Mouse (Mus musculus): ENCODE results near the gene Dagla. TPM values are rescaled to one million over a fixed set of nuclear protein-coding genes. Genes with fewer than 3 reads are reported as not detected.

Gene Dagla
- polyA plus RNA-seq, 1 experiment from 2014 or later, result 3.4 TPM

DNA sequence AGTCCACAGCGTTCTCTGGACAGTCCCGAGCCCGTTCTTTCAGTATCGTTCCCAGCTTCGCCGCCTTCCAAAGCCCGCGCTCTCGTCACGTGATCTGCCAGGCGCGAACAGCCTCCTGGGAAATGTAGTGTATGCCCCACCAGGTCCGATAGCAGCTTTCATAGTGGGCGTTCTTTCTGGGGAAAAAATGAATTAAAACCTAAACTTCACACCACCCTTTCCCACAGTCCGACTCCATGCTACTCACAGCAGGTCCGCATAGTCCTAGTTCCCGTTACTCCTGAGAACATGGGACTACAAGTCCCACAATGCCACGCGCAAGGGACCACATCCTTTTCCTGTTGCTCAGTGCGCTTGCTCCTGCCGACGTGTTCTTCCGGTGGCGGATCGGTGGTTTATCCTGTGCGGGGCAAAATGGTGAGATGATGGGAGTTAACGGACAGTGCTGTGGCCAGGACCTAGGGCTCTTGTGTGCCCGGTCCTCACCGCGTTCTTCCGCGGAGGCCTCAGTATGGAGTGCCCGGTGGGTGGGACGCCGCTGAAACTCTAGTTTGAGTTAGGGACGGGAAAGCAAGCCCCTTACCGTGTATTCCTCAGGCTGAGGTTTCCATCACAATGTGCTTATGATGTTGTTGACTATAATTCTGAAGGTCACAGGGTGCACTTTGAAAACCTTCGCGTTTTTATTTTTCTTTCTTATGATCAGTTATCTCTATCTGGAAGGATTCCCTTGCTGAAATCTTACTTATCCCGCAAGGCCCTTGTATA is 100.6 kb downstream of the Dagla start, which contains the start of the genes Tmem258 and Fen1:
Tmem258 (plus strand) TSS at position 167 of the 768 bp plus-strand sequence.
Fen1 (minus strand) TSS at position 322 of the 768 bp plus-strand sequence.
- under 1% methylated on average over 40 of the region's 40 CpGs for WGBS
- Histone ChIP-seq H3K4me2 (peak within 1 kb of the TSS; percentile 91), H3K9ac (peak within 1 kb of the TSS; percentile 83), H3K27me3 (ENCODE audit: insufficient read depth, low read length) (no peaks in the 10 kb centered on the region), H3K4me1 (ENCODE audit: insufficient read depth) (no peaks in the 10 kb centered on the region), H3K27ac (ENCODE audit: low read depth) (peak within 1 kb of the TSS; percentile 88), H3K36me3 (ENCODE audit: insufficient read depth) (peaks cover 59% of the 10 kb centered on the region), H3K4me3 (ENCODE audit: low read depth, low read length) (peak within 1 kb of the TSS; percentile 79), H3K9me3 (ENCODE audit: low read depth, low read length) (no peaks in the 10 kb centered on the region)
- TF ChIP-seq CTCF (IDR thresholded peaks at IDR 0.05; ENCODE audit: low read depth), result no peak
- DNase-seq (peak; percentile 94), ATAC-seq (ENCODE audit: insufficient read depth) (peak; percentile 88)

DNA sequence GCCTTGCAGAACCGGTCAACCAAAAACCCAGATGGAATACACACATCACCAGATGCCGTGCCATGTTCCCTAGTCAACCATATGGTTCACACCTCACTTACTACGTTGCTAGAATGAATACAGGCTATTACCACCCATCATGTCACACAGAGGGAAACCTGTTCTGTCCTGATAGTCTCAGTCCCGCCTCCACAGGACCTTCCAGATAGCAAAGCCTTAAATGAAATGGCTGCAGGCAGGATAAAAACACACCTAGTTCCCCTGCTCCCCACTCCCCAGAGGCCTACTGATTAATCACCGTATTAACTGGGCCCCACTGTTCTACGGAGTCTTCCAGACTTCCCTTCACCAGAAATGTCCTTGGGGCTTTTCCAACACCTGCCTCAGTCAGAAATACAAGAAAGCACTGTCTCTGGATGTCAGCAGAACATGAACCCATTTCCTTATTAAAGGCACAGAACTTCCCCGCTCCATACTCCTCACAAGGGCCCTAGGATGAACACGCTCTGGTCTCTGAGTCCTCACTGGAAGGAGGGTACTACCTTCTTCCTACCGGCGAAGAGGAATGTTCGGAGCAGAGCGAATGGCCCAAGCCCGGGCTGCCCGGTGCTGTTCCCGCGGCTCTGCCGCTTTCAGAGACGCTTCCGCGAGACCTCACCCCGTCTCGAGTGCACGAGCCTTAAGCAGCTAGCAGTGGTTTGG is 101.4 kb downstream of the Dagla start:
- peak overlapping the region; percentile 79 for H3K4me3 ChIP-seq (ENCODE audit: low read depth, low read length)
- peak overlapping the region; percentile 88 for H3K27ac ChIP-seq (ENCODE audit: low read depth)
- H3K36me3 ChIP-seq (ENCODE audit: insufficient read depth), result peaks cover 59% of the 10 kb centered on the region
- 1% methylated on average over 23 of the region's 23 CpGs for WGBS
- H3K27me3 ChIP-seq (ENCODE audit: insufficient read depth, low read length), result no peaks in the 10 kb centered on the region
- ATAC-seq (ENCODE audit: insufficient read depth), result peak; percentile 9; the same call in 1 of the 2 replicates
- H3K9me3 ChIP-seq (ENCODE audit: low read depth, low read length), result no peaks in the 10 kb centered on the region
- peak overlapping the region; percentile 91 for H3K4me2 ChIP-seq
- TF ChIP-seq CTCF (IDR thresholded peaks at IDR 0.05; ENCODE audit: low read depth), result no peak
- no peaks in the 10 kb centered on the region for H3K4me1 ChIP-seq (ENCODE audit: insufficient read depth)
- DNase-seq, result no peak
- peak overlapping the region; percentile 83 for H3K9ac ChIP-seq

DNA sequence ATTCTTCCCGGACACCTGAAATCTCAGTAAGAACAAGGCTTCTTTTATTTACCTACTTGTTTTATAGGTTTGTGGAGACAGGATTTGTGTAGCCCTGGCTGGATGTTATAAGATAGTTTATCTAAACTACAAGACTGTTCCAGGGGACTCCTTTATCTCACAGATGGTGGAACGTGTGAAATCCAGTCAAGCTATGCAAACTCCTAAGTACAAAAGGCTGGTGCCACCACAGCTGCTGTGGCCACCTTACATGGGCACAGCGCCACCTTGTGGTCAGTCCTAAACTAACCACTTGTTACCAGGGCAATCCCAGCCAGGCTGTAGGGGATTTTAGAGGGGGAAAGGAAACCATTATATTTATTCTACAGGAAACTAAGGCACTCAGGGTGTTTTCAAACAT is 106.0 kb downstream of the Dagla start:
- TF ChIP-seq CTCF (IDR thresholded peaks at IDR 0.05; ENCODE audit: low read depth), result peak; percentile 95
- Histone ChIP-seq H3K4me1 (ENCODE audit: insufficient read depth) (no peaks in the 10 kb centered on the region), H3K27me3 (ENCODE audit: insufficient read depth, low read length) (no peaks in the 10 kb centered on the region), H3K36me3 (ENCODE audit: insufficient read depth) (peaks cover 77% of the 10 kb centered on the region), H3K4me2 (no peak overlapping the region), H3K9ac (no peak overlapping the region), H3K4me3 (ENCODE audit: low read depth, low read length) (no peak overlapping the region), H3K27ac (ENCODE audit: low read depth) (no peak overlapping the region), H3K9me3 (ENCODE audit: low read depth, low read length) (no peaks in the 10 kb centered on the region)
- 23% methylated on average over 3 of the region's 3 CpGs for WGBS
- DNase-seq (peak; percentile 93), ATAC-seq (ENCODE audit: insufficient read depth) (peak; percentile 50; the same call in 1 of the 2 replicates)

DNA sequence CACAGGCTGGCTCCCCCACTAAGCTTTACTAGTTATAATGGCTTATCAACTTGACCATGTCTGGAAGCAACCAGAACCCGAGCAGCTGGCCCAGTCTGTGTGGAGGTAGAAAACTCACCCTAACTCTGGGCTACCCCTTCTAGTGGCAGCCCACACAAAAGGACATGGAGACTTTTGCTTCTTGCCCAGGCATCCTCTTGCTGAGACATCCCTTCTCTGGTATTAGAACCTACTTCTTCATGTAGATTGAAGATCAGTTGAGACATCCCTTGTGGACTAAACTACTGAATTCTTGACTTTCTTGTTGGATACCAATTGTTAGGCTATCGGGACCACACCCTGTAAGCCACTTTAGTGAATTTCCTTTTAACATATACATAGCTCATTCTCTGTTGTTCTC is 106.4 kb downstream of the Dagla start:
- H3K36me3 ChIP-seq (ENCODE audit: insufficient read depth), result peaks cover 81% of the 10 kb centered on the region
- WGBS, result 66% methylated on average over 2 of the region's 2 CpGs

DNA sequence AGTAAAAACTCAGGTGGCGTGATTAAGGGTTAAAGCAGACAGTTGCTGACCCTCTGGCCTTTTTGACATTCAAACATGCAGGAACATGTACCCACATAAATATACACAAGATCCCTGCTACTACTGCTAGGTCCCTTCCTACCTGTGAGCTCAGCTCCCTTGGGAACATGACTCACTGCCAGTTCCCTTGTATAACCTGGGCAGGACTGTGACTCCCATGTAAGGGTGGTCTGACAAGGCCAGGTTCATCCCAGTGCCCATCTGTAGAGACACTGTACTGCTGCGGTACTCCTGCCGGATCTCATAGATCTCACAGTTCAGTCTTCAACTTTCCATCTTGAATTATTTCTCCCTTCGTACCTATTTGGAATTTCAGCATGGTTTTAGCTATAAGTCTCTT is 107.5 kb downstream of the Dagla start:
- peaks cover 93% of the 10 kb centered on the region for H3K36me3 ChIP-seq (ENCODE audit: insufficient read depth)

More for the DNA sequence above, 106.4 kb downstream of the Dagla start:
- Histone ChIP-seq H3K4me2 (no peak overlapping the region), H3K27ac (ENCODE audit: low read depth) (no peak overlapping the region), H3K9me3 (ENCODE audit: low read depth, low read length) (no peaks in the 10 kb centered on the region), H3K4me3 (ENCODE audit: low read depth, low read length) (no peak overlapping the region), H3K4me1 (ENCODE audit: insufficient read depth) (no peaks in the 10 kb centered on the region), H3K9ac (no peak overlapping the region), H3K27me3 (ENCODE audit: insufficient read depth, low read length) (no peaks in the 10 kb centered on the region)
- ATAC-seq (ENCODE audit: insufficient read depth) (no peak), DNase-seq (no peak)
- no peak for TF ChIP-seq CTCF (IDR thresholded peaks at IDR 0.05; ENCODE audit: low read depth)

More for the DNA sequence above, 107.5 kb downstream of the Dagla start:
- H3K9ac ChIP-seq, result no peak overlapping the region
- TF ChIP-seq CTCF (IDR thresholded peaks at IDR 0.05; ENCODE audit: low read depth), result no peak
- no peak overlapping the region for H3K4me2 ChIP-seq
- 87% methylated on average over 4 of the region's 4 CpGs for WGBS
- H3K27ac ChIP-seq (ENCODE audit: low read depth), result no peak overlapping the region
- no peaks in the 10 kb centered on the region for H3K9me3 ChIP-seq (ENCODE audit: low read depth, low read length)
- ATAC-seq (ENCODE audit: insufficient read depth) (no peak), DNase-seq (no peak)
- no peak overlapping the region for H3K4me3 ChIP-seq (ENCODE audit: low read depth, low read length)
- H3K4me1 ChIP-seq (ENCODE audit: insufficient read depth), result no peaks in the 10 kb centered on the region
- no peaks in the 10 kb centered on the region for H3K27me3 ChIP-seq (ENCODE audit: insufficient read depth, low read length)

Other genes starting within 250 kb of the Dagla start
- 38.3 and 40.5 TPM in 2 replicates for gene Fads2, start 203.1 kb downstream of the Dagla start, polyA plus RNA-seq (2014; fragmentation: Nextera tagmentation; extraction: Ambion mirVana)
- gene Fads1, start 122.0 kb downstream of the Dagla start, polyA plus RNA-seq (2014; fragmentation: Nextera tagmentation; extraction: Ambion mirVana), result 112 and 117 TPM in 2 replicates
- gene Tmem258, start 100.9 kb downstream of the Dagla start, polyA plus RNA-seq (2014; fragmentation: Nextera tagmentation; extraction: Ambion mirVana), result 449 and 486 TPM in 2 replicates
- 113 and 114 TPM in 2 replicates for gene Fen1, start 100.7 kb downstream of the Dagla start, polyA plus RNA-seq (2014; fragmentation: Nextera tagmentation; extraction: Ambion mirVana)
- 14.1 TPM in 2 replicates for gene Myrf, start 64.1 kb downstream of the Dagla start, polyA plus RNA-seq (2014; fragmentation: Nextera tagmentation; extraction: Ambion mirVana)
- 3.3 and 4.7 TPM in 2 replicates for gene Syt7, start 84.2 kb upstream of the Dagla start, polyA plus RNA-seq (2014; fragmentation: Nextera tagmentation; extraction: Ambion mirVana)
- gene Lrrc10b, start 152.6 kb upstream of the Dagla start, polyA plus RNA-seq (2014; fragmentation: Nextera tagmentation; extraction: Ambion mirVana), result 0.78 and 0.97 TPM in 2 replicates
- 0.26 TPM in 1 of 2 replicates, not detected in the other for gene Ppp1r32, start 178.1 kb upstream of the Dagla start, polyA plus RNA-seq (2014; fragmentation: Nextera tagmentation; extraction: Ambion mirVana)
- gene Cpsf7, start 220.4 kb upstream of the Dagla start, polyA plus RNA-seq (2014; fragmentation: Nextera tagmentation; extraction: Ambion mirVana), result 58.9 and 60.3 TPM in 2 replicates
- gene Sdhaf2, start 221.3 kb upstream of the Dagla start, polyA plus RNA-seq (2014; fragmentation: Nextera tagmentation; extraction: Ambion mirVana), result 59.4 and 62.6 TPM in 2 replicates

All from lung, embryonic 14.5 days (tissue).